Mouse (Mus musculus): ENCODE data around the gene Usp25. TPM values are rescaled to one million over a fixed set of nuclear protein-coding genes. Genes with fewer than 3 reads are reported as not detected.

Gene Usp25
- polyA plus RNA-seq, 1 experiment from 2014 or later: 22.9 TPM

- no peak for ATAC-seq (ENCODE audit: insufficient number of reproducible peaks, low FRiP score, low TSS enrichment, low read depth)
- 82% methylated on average over 5 of the region's 5 CpGs for WGBS
- H3K4me2 ChIP-seq (replicated peaks): no peak overlapping the region
Measured at GRCm38 (mm10) chr16:77043499-77043898, 30.0 kb downstream of the Usp25 start.

DNA sequence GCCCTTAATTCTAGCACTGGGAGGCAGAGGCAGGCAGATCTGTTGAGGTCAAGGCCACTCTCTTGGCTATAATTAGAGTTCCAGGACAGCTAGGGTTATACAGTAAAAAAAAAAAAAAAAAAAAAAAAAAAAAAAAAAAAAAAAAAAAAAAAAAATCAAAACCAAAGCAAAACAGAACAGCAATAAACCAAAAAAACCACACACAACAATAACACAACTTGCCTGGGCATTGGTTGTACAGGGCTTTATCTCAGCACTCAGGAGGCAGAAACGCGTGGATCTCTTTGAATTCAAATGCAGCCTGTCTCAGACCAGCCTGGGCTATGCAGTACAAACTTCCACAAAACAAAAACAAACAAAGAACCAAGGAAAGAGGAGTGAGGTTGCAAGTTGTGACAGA lies 40.7 kb downstream of the Usp25 start:
- Histone ChIP-seq H3K27ac (replicated peaks) (no peak overlapping the region), H3K4me2 (replicated peaks) (no peak overlapping the region), H3K4me1 (no peaks in the 10 kb centered on the region), H3K36me3 (peaks cover 16% of the 10 kb centered on the region), H3K4me3 (replicated peaks) (no peak overlapping the region), H3K9me3 (replicated peaks) (no peaks in the 10 kb centered on the region), H3K9ac (no peak overlapping the region), H3K27me3 (no peaks in the 10 kb centered on the region)
- no peak for ATAC-seq (ENCODE audit: insufficient number of reproducible peaks, low FRiP score, low TSS enrichment, low read depth)
- WGBS: 81% methylated on average over 2 of the region's 2 CpGs

More at GRCm38 (mm10) chr16:77043499-77043898, 30.0 kb downstream of the Usp25 start:
- Histone ChIP-seq H3K27ac (replicated peaks) (no peak overlapping the region), H3K4me1 (no peaks in the 10 kb centered on the region), H3K9ac (no peak overlapping the region), H3K27me3 (no peaks in the 10 kb centered on the region), H3K36me3 (peaks cover 8% of the 10 kb centered on the region; the same call in 1 of the 2 replicates), H3K9me3 (replicated peaks) (no peaks in the 10 kb centered on the region), H3K4me3 (replicated peaks) (no peak overlapping the region)

- no peaks in the 10 kb centered on the region for H3K9me3 ChIP-seq (replicated peaks)
- WGBS: 59% methylated on average over 8 of the region's 8 CpGs
- no peak overlapping the region for H3K4me3 ChIP-seq (replicated peaks)
- H3K27me3 ChIP-seq: no peaks in the 10 kb centered on the region
- no peak overlapping the region for H3K4me2 ChIP-seq (replicated peaks)
- H3K4me1 ChIP-seq: no peaks in the 10 kb centered on the region
- no peak overlapping the region for H3K27ac ChIP-seq (replicated peaks)
- ATAC-seq (ENCODE audit: insufficient number of reproducible peaks, low FRiP score, low TSS enrichment, low read depth): no peak
- H3K36me3 ChIP-seq: peaks cover 18% of the 10 kb centered on the region
- no peak overlapping the region for H3K9ac ChIP-seq
Measured at GRCm38 (mm10) chr16:77055519-77056159, 42.1 kb downstream of the Usp25 start.

DNA sequence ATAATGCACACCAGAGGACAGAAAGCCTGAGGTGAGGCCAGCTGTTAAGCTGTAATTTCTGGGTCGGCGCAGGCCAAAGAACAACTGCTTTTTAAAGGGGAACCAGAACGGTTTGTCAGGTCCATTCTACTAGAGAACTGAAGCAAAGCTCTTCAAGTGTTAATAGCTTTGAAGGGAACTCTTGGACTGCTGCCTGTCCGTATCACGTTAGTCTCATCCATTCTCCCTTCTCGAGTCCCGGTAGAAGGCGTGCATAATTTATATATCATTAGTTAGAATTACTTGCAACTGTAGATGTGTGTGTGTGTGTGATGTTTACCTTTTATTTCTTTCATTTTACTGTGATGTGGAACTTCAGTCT lies 42.6 kb downstream of the Usp25 start:
- H3K27me3 ChIP-seq: no peaks in the 10 kb centered on the region
- H3K9me3 ChIP-seq (replicated peaks): no peaks in the 10 kb centered on the region
- H3K4me3 ChIP-seq (replicated peaks): no peak overlapping the region
- no peak overlapping the region for H3K27ac ChIP-seq (replicated peaks)
- ATAC-seq (ENCODE audit: insufficient number of reproducible peaks, low FRiP score, low TSS enrichment, low read depth): no peak
- no peak overlapping the region for H3K9ac ChIP-seq
- H3K36me3 ChIP-seq: peaks cover 18% of the 10 kb centered on the region
- WGBS: 63% methylated on average over 8 of the region's 8 CpGs
- H3K4me1 ChIP-seq: no peaks in the 10 kb centered on the region
- H3K4me2 ChIP-seq (replicated peaks): no peak overlapping the region

GRCm38 (mm10) chr16:77058567-77058966 lies 45.1 kb downstream of the Usp25 start:
- no peak overlapping the region for H3K4me3 ChIP-seq (replicated peaks)
- no peak overlapping the region for H3K9ac ChIP-seq
- H3K27ac ChIP-seq (replicated peaks): no peak overlapping the region
- H3K4me1 ChIP-seq: no peaks in the 10 kb centered on the region
- no peak overlapping the region for H3K4me2 ChIP-seq (replicated peaks)
- 85% methylated on average over 6 of the region's 6 CpGs for WGBS
- ATAC-seq (ENCODE audit: insufficient number of reproducible peaks, low FRiP score, low TSS enrichment, low read depth): no peak
- H3K36me3 ChIP-seq: peaks cover 13% of the 10 kb centered on the region
- no peaks in the 10 kb centered on the region for H3K9me3 ChIP-seq (replicated peaks)
- H3K27me3 ChIP-seq: no peaks in the 10 kb centered on the region

- no peaks in the 10 kb centered on the region for H3K4me1 ChIP-seq
- 90% methylated on average over 8 of the region's 8 CpGs for WGBS
- H3K4me3 ChIP-seq (replicated peaks): no peak overlapping the region
- peaks cover 17% of the 10 kb centered on the region; the same call in 1 of the 2 replicates for H3K36me3 ChIP-seq
- ATAC-seq (ENCODE audit: insufficient number of reproducible peaks, low FRiP score, low TSS enrichment, low read depth): no peak
- no peaks in the 10 kb centered on the region for H3K27me3 ChIP-seq
- no peaks in the 10 kb centered on the region for H3K9me3 ChIP-seq (replicated peaks)
- no peak overlapping the region for H3K27ac ChIP-seq (replicated peaks)
- no peak overlapping the region for H3K9ac ChIP-seq
- no peak overlapping the region for H3K4me2 ChIP-seq (replicated peaks)
Measured at GRCm38 (mm10) chr16:77060166-77060565, 46.7 kb downstream of the Usp25 start.

GRCm38 (mm10) chr16:77063916-77064315 lies 50.4 kb downstream of the Usp25 start:
- 97% methylated on average over 1 of the region's 1 CpGs for WGBS
- peaks cover 26% of the 10 kb centered on the region for H3K36me3 ChIP-seq
- no peaks in the 10 kb centered on the region for H3K9me3 ChIP-seq (replicated peaks)

GRCm38 (mm10) chr16:77076954-77077735 lies 63.6 kb downstream of the Usp25 start:
- WGBS: 60% methylated on average over 15 of the region's 15 CpGs
- Histone ChIP-seq H3K27ac (replicated peaks) (no peak overlapping the region), H3K36me3 (peaks cover 28% of the 10 kb centered on the region), H3K4me3 (replicated peaks) (no peak overlapping the region), H3K27me3 (no peaks in the 10 kb centered on the region), H3K4me2 (replicated peaks) (no peak overlapping the region), H3K4me1 (no peaks in the 10 kb centered on the region), H3K9me3 (replicated peaks) (no peaks in the 10 kb centered on the region), H3K9ac (no peak overlapping the region)
- no peak for ATAC-seq (ENCODE audit: insufficient number of reproducible peaks, low FRiP score, low TSS enrichment, low read depth)

More at GRCm38 (mm10) chr16:77063916-77064315, 50.4 kb downstream of the Usp25 start:
- H3K9ac ChIP-seq: no peak overlapping the region
- no peak for ATAC-seq (ENCODE audit: insufficient number of reproducible peaks, low FRiP score, low TSS enrichment, low read depth)
- no peaks in the 10 kb centered on the region for H3K4me1 ChIP-seq
- H3K4me2 ChIP-seq (replicated peaks): no peak overlapping the region
- no peak overlapping the region for H3K27ac ChIP-seq (replicated peaks)
- H3K27me3 ChIP-seq: no peaks in the 10 kb centered on the region
- H3K4me3 ChIP-seq (replicated peaks): no peak overlapping the region

DNA sequence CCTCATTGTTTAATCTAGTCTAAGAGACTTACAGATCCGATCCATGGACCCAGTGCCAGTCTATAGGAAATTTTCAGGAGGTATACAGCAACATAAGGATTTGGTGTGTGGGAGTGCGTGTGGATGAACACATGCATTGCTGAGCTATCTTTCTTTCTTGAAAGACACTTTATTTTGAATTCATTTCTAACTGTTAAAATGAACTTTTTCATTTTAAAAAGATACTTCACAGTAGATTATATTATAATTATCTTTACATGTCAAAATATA lies 64.2 kb downstream of the Usp25 start:
- no peak overlapping the region for H3K27ac ChIP-seq (replicated peaks)
- no peak overlapping the region for H3K4me3 ChIP-seq (replicated peaks)
- ATAC-seq (ENCODE audit: insufficient number of reproducible peaks, low FRiP score, low TSS enrichment, low read depth): no peak
- H3K36me3 ChIP-seq: peaks cover 24% of the 10 kb centered on the region
- no peaks in the 10 kb centered on the region for H3K9me3 ChIP-seq (replicated peaks)
- H3K4me2 ChIP-seq (replicated peaks): no peak overlapping the region
- H3K4me1 ChIP-seq: no peaks in the 10 kb centered on the region
- 95% methylated on average over 2 of the region's 2 CpGs for WGBS
- no peaks in the 10 kb centered on the region for H3K27me3 ChIP-seq
- no peak overlapping the region for H3K9ac ChIP-seq

DNA sequence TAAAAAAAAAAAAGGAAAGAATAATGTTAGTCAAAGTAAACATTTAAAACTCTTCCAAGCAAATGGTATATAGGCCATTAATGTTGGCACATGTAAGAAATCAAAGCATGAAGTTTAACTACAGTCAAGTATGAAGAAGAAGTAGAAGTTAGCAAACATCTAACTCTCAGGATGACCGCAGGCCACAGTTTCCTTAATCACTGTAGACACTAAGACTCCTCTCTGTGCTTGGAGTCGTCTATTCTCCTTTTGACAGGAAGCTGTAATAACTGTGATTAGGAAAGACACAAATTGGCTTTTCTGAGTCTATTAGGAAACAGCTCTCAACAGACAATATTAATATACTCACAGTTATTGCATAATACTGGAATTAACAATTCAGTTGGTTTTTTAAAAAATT lies 70.6 kb downstream of the Usp25 start:
- H3K4me2 ChIP-seq (replicated peaks): no peak overlapping the region
- no peaks in the 10 kb centered on the region for H3K9me3 ChIP-seq (replicated peaks)
- no peak overlapping the region for H3K4me3 ChIP-seq (replicated peaks)
- H3K9ac ChIP-seq: no peak overlapping the region
- peaks cover 25% of the 10 kb centered on the region for H3K36me3 ChIP-seq
- no peak for ATAC-seq (ENCODE audit: insufficient number of reproducible peaks, low FRiP score, low TSS enrichment, low read depth)
- H3K27me3 ChIP-seq: no peaks in the 10 kb centered on the region
- WGBS: 73% methylated on average over 2 of the region's 2 CpGs
- no peaks in the 10 kb centered on the region for H3K4me1 ChIP-seq
- no peak overlapping the region for H3K27ac ChIP-seq (replicated peaks)

DNA sequence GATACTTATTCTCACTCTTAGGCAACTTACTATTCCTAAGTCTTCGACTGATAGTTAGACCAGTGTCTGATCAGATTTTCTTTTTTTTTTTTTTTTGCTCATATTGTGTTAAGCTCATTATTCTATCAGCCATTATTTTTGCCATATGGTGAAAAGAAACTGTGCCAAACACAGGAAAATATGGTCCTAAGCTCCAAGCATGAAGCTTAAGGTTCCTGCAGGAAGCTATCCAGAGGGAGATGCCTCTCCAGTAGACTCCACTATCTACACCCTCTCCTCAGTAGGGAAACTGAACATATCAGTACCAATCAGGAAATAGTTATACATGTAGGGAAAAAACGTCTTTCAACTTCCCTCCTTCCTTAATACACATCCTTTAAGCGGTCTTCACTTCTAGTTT lies 76.3 kb downstream of the Usp25 start:
- Histone ChIP-seq H3K9ac (no peak overlapping the region), H3K27ac (replicated peaks) (no peak overlapping the region), H3K4me1 (no peaks in the 10 kb centered on the region), H3K27me3 (no peaks in the 10 kb centered on the region), H3K4me2 (replicated peaks) (no peak overlapping the region), H3K36me3 (peaks cover 24% of the 10 kb centered on the region), H3K4me3 (replicated peaks) (no peak overlapping the region), H3K9me3 (replicated peaks) (no peaks in the 10 kb centered on the region)
- 86% methylated on average over 3 of the region's 3 CpGs for WGBS
- no peak for ATAC-seq (ENCODE audit: insufficient number of reproducible peaks, low FRiP score, low TSS enrichment, low read depth)

- H3K27me3 ChIP-seq: no peaks in the 10 kb centered on the region
- H3K4me2 ChIP-seq (replicated peaks): no peak overlapping the region
- H3K9ac ChIP-seq: no peak overlapping the region
- no peaks in the 10 kb centered on the region for H3K4me1 ChIP-seq
- ATAC-seq (ENCODE audit: insufficient number of reproducible peaks, low FRiP score, low TSS enrichment, low read depth): no peak
- no peaks in the 10 kb centered on the region for H3K9me3 ChIP-seq (replicated peaks)
- peaks cover 16% of the 10 kb centered on the region for H3K36me3 ChIP-seq
- 59% methylated on average over 9 of the region's 9 CpGs for WGBS
- H3K27ac ChIP-seq (replicated peaks): no peak overlapping the region
- no peak overlapping the region for H3K4me3 ChIP-seq (replicated peaks)
Measured at GRCm38 (mm10) chr16:77093526-77093925, 80.0 kb downstream of the Usp25 start.

Measured in embryonic facial prominence, embryonic 15.5 days (tissue).